Mouse (Mus musculus) spleen, adult 2 months (tissue): Measurements from ENCODE around the gene Ror2.

Source experiments
- CTCF ChIP-seq: fragments of 200-500 bp; IDR thresholded peaks from 2 replicates; pipeline ENCODE4 v1.5.1; 2011; ENCODE audit warnings: mild to moderate bottlenecking, inconsistent platforms; ENCODE audit not compliant: insufficient read depth, insufficient read length, insufficient replicate concordance; ENCODE audit errors: extremely low read depth
- POLR2A ChIP-seq: fragments of 200-500 bp; IDR thresholded peaks from 2 replicates; pipeline ENCODE4 v1.6.1; 2011; ENCODE audit warnings: low read depth, low read length, inconsistent platforms

DNA sequence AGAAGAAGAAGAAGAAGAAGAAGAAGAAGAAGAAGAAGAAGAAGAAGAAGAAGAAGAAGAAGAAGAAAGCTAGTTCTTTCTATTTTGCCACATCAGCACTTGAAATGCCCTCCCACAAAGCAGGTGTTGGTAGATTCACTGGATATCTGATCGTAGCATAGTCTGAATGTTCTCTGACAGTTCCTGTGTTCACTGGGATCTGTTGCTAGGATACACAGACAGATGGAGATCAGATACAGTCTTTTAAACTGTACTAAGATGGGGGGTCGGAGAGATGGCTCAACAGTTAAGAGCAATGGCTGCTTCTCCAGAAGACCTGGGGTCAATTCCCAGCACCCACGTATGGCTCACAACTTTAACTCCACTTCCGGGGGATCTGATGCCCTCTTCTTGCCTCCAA lies 85.8 kb downstream of the Ror2 start:
- TF ChIP-seq CTCF (no peak), POLR2A (no peak)
